Mouse (Mus musculus): ENCODE data around the gene Prkaa2. TPM values are rescaled to one million over a fixed set of nuclear protein-coding genes. Genes with fewer than 3 reads are reported as not detected.

The Prkaa2 gene
- total and polyA plus RNA-seq, 2 experiments: 11.3 to 21.3 TPM

GRCm38 (mm10) chr4:105104099-105104872, 5.4 kb downstream of the Prkaa2 start:
- H3K4me1 ChIP-seq (ENCODE audit: control insufficient read depth, insufficient read depth, low read length): peaks cover 31% of the 10 kb centered on the region
- H3K27me3 ChIP-seq (ENCODE audit: control insufficient read depth, insufficient read depth, low read length): no peaks in the 10 kb centered on the region
- 30% methylated on average over 6 of the region's 6 CpGs for WGBS
- H3K9ac ChIP-seq (ENCODE audit: low read depth, low read length): peak overlapping the region; percentile 61
- peaks cover 19% of the 10 kb centered on the region; the same call in 1 of the 2 replicates for H3K79me2 ChIP-seq (ENCODE audit: control insufficient read depth, insufficient read depth, low read length)
- H3K4me3 ChIP-seq (ENCODE audit: insufficient read depth, low read depth, low read length): no peak overlapping the region
- DNase-seq (ENCODE audit: extremely low read depth, low read depth, low spot score): peak; percentile 96
- no peak for TF ChIP-seq POLR2A (IDR thresholded peaks at IDR 0.05; ENCODE audit: extremely low read depth, insufficient read depth, low read length)
- no peak for TF ChIP-seq CTCF (IDR thresholded peaks at IDR 0.05; ENCODE audit: low read depth, low read length)
- H3K36me3 ChIP-seq (ENCODE audit: control insufficient read depth, insufficient read depth, low read length): no peaks in the 10 kb centered on the region
- peak overlapping the region; percentile 90 for H3K27ac ChIP-seq (replicated peaks; ENCODE audit: insufficient read depth, low read depth, low read length)

DNA sequence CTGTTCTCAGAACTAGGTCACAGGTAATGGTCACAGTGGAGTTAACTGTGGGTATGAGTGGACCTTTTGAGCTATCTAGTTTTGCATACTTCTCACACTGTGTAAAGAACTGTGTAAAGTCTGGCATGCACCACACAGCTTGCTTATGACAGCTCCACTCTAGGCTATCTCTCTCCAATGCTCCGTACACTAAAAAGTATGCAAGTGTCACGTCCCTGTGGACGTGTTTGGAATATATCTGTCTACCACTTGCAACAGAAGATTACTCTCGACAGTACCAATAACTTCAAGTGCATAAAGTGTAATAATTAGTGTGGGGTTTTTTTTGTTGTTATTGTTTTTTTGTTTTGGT, 8.4 kb downstream of the Prkaa2 start:
- Histone ChIP-seq H3K4me1 (ENCODE audit: control insufficient read depth, insufficient read depth, low read length) (peaks cover 39% of the 10 kb centered on the region), H3K27ac (replicated peaks; ENCODE audit: insufficient read depth, low read depth, low read length) (peak overlapping the region; percentile 75), H3K4me3 (ENCODE audit: insufficient read depth, low read depth, low read length) (no peak overlapping the region), H3K79me2 (ENCODE audit: control insufficient read depth, insufficient read depth, low read length) (peaks cover 22% of the 10 kb centered on the region; the same call in 1 of the 2 replicates), H3K27me3 (ENCODE audit: control insufficient read depth, insufficient read depth, low read length) (no peaks in the 10 kb centered on the region), H3K36me3 (ENCODE audit: control insufficient read depth, insufficient read depth, low read length) (no peaks in the 10 kb centered on the region), H3K9ac (ENCODE audit: low read depth, low read length) (no peak overlapping the region; the same call in 1 of the 2 replicates)
- WGBS: 24% methylated on average over 4 of the region's 4 CpGs
- DNase-seq (ENCODE audit: extremely low read depth, low read depth, low spot score): no peak
- TF ChIP-seq POLR2A (IDR thresholded peaks at IDR 0.05; ENCODE audit: extremely low read depth, insufficient read depth, low read length) (no peak), CTCF (IDR thresholded peaks at IDR 0.05; ENCODE audit: low read depth, low read length) (no peak)

DNA sequence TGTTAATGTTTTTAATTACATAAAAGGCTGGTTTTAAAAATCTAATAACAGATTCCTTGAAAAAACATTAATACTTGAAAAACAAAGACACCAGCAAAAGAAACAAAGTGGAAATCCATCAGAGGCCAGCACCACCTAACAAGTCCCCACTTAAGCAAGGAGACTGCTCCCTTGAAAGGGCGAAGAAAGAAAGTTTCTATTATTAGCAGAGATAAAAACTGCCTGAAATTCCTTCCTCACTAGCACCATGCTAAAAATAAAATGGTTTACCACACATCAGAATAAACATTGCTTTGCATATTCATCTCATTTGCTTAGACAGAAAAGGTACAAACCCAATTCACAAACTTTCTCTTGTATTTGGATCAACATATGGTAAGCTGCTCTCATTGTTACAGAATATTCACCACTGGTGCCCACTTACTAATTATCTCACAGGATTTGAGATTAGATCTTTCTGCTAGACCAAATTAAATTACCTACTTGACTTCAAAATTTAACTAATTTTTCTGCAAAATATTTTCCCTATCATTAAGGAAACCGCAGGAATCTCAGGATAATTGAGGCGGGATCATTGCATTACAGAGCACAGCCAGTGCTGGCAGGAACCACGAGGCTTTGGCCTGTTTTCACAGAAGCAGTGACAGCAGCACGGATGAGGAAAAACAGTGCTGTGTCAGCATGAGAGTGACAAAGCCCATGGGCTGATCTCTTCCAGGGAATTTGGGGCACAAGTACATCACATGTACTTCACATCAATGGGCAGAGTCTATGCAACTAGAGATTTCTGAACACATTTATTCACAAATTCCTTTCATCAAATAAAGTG, 9.0 kb downstream of the Prkaa2 start:
- TF ChIP-seq CTCF (IDR thresholded peaks at IDR 0.05; ENCODE audit: low read depth, low read length): no peak
- TF ChIP-seq POLR2A (IDR thresholded peaks at IDR 0.05; ENCODE audit: extremely low read depth, insufficient read depth, low read length): no peak
- H3K4me3 ChIP-seq (ENCODE audit: insufficient read depth, low read depth, low read length): no peak overlapping the region
- H3K36me3 ChIP-seq (ENCODE audit: control insufficient read depth, insufficient read depth, low read length): no peaks in the 10 kb centered on the region
- peak overlapping the region; percentile 75 for H3K27ac ChIP-seq (replicated peaks; ENCODE audit: insufficient read depth, low read depth, low read length)
- 11% methylated on average over 5 of the region's 5 CpGs for WGBS
- peaks cover 38% of the 10 kb centered on the region for H3K4me1 ChIP-seq (ENCODE audit: control insufficient read depth, insufficient read depth, low read length)
- no peaks in the 10 kb centered on the region for H3K27me3 ChIP-seq (ENCODE audit: control insufficient read depth, insufficient read depth, low read length)
- H3K79me2 ChIP-seq (ENCODE audit: control insufficient read depth, insufficient read depth, low read length): peaks cover 23% of the 10 kb centered on the region; the same call in 1 of the 2 replicates
- peak; percentile 96 for DNase-seq (ENCODE audit: extremely low read depth, low read depth, low spot score)
- no peak overlapping the region for H3K9ac ChIP-seq (ENCODE audit: low read depth, low read length)

- Histone ChIP-seq H3K4me3 (ENCODE audit: insufficient read depth, low read depth, low read length) (no peak overlapping the region), H3K79me2 (ENCODE audit: control insufficient read depth, insufficient read depth, low read length) (peaks cover 25% of the 10 kb centered on the region; the same call in 1 of the 2 replicates), H3K27me3 (ENCODE audit: control insufficient read depth, insufficient read depth, low read length) (no peaks in the 10 kb centered on the region), H3K36me3 (ENCODE audit: control insufficient read depth, insufficient read depth, low read length) (no peaks in the 10 kb centered on the region), H3K9ac (ENCODE audit: low read depth, low read length) (no peak overlapping the region), H3K27ac (replicated peaks; ENCODE audit: insufficient read depth, low read depth, low read length) (no peak overlapping the region; the same call in 1 of the 2 replicates), H3K4me1 (ENCODE audit: control insufficient read depth, insufficient read depth, low read length) (peaks cover 43% of the 10 kb centered on the region)
- DNase-seq (ENCODE audit: extremely low read depth, low read depth, low spot score): no peak
- TF ChIP-seq POLR2A (IDR thresholded peaks at IDR 0.05; ENCODE audit: extremely low read depth, insufficient read depth, low read length): no peak
- TF ChIP-seq CTCF (IDR thresholded peaks at IDR 0.05; ENCODE audit: low read depth, low read length): no peak
- 95% methylated on average over 7 of the region's 7 CpGs for WGBS
These were observed 11.0 kb downstream of the Prkaa2 start for GRCm38 (mm10) chr4:105098660-105099059.

DNA sequence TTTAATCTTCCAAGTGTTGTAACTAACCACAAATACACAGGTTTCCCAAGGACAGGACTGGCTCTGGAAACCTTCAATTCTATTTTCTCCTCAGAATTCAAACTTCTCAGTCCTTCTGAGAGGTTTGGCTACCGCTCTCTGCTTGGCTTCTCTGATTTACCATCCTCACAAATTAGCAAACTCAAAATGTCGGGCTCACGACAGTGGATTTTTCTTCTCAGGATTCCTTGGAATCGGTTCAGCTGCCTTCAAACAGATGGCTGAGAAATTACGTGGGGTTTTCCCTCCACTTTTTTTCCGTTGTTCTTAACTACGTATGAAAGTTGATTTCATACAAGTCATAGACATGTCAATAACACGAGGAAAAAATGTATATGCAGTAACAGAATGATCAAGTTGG, 11.5 kb downstream of the Prkaa2 start:
- Histone ChIP-seq H3K9ac (ENCODE audit: low read depth, low read length) (no peak overlapping the region), H3K27me3 (ENCODE audit: control insufficient read depth, insufficient read depth, low read length) (no peaks in the 10 kb centered on the region), H3K4me3 (ENCODE audit: insufficient read depth, low read depth, low read length) (no peak overlapping the region), H3K36me3 (ENCODE audit: control insufficient read depth, insufficient read depth, low read length) (no peaks in the 10 kb centered on the region), H3K4me1 (ENCODE audit: control insufficient read depth, insufficient read depth, low read length) (peaks cover 44% of the 10 kb centered on the region), H3K27ac (replicated peaks; ENCODE audit: insufficient read depth, low read depth, low read length) (peak overlapping the region; percentile 50; the same call in 1 of the 2 replicates), H3K79me2 (ENCODE audit: control insufficient read depth, insufficient read depth, low read length) (peaks cover 25% of the 10 kb centered on the region; the same call in 1 of the 2 replicates)
- TF ChIP-seq CTCF (IDR thresholded peaks at IDR 0.05; ENCODE audit: low read depth, low read length) (no peak), POLR2A (IDR thresholded peaks at IDR 0.05; ENCODE audit: extremely low read depth, insufficient read depth, low read length) (no peak)
- no peak for DNase-seq (ENCODE audit: extremely low read depth, low read depth, low spot score)
- WGBS: 55% methylated on average over 8 of the region's 8 CpGs

Data from liver, adult 2 months (tissue).